Mouse (Mus musculus) hindbrain, embryonic 11.5 days (tissue): Measurements from ENCODE around the gene Gpr84. TPM values are rescaled to one million over a fixed set of nuclear protein-coding genes. Genes with fewer than 3 reads are reported as not detected.
A peak's percentile ranks its signal among the peaks of the same experiment; 100 is the strongest.

Source experiments
- ATAC-seq: fragments of 200-750 bp; cut with Nextera tagmentation; 2 replicates; pipeline ENCODE4 v1.8.0; 2017; ENCODE audit warnings: mild to moderate bottlenecking, moderate TSS enrichment, moderate library complexity; ENCODE audit not compliant: low FRiP score
- DNase-seq: peaks from one replicate; pipeline ENCODE4 v3.0.0-alpha.2; 2015; ENCODE audit warnings: low spot score
- H3K27ac ChIP-seq: fragments of 300-500 bp; sonication (generic); 2 replicates; pipeline ENCODE4 v1.5.1; 2014; ENCODE audit warnings: mild to moderate bottlenecking, low read depth, low read length
- H3K27me3 ChIP-seq: fragments of 300-500 bp; sonication (generic); 2 replicates; pipeline ENCODE4 v1.6.1; 2014; ENCODE audit warnings: mild to moderate bottlenecking, low read length, moderate library complexity, mixed read lengths; ENCODE audit not compliant: control insufficient read depth, insufficient read depth
- H3K36me3 ChIP-seq: fragments of 300-500 bp; sonication (generic); 2 replicates; pipeline ENCODE4 v1.6.1; 2014; ENCODE audit warnings: mild to moderate bottlenecking, low read length, moderate library complexity, mixed read lengths; ENCODE audit not compliant: control insufficient read depth, insufficient read depth
- H3K4me1 ChIP-seq: fragments of 300-500 bp; sonication (generic); replicated peaks from 2 replicates; pipeline ENCODE4 v1.6.1; 2014; ENCODE audit warnings: low read length, mixed read lengths; ENCODE audit not compliant: control insufficient read depth, insufficient read depth
- H3K4me2 ChIP-seq: fragments of 300-500 bp; sonication (generic); replicated peaks from 2 replicates; pipeline ENCODE4 v1.6.1; 2014; ENCODE audit warnings: mild to moderate bottlenecking, low read depth, low read length
- H3K4me3 ChIP-seq: fragments of 300-500 bp; sonication (generic); 2 replicates; pipeline ENCODE4 v1.5.1; 2014; ENCODE audit warnings: low read depth, low read length
- H3K9ac ChIP-seq: fragments of 300-500 bp; sonication (generic); 2 replicates; pipeline ENCODE4 v1.6.1; 2014; ENCODE audit warnings: low read depth, low read length
- H3K9me3 ChIP-seq: fragments of 300-500 bp; sonication (generic); 2 replicates; pipeline ENCODE4 v1.6.1; 2016; ENCODE audit warnings: low read length; ENCODE audit not compliant: control insufficient read depth
- WGBS: fragments of 180-500 bp; shearing (Covaris S2); extraction: QIAGEN DNeasy Blood & Tissue Kit; methylation state at CpG from one replicate; pipeline ENCODE4 v1.1.7; 2014; 5-methylcytosine and 5-hydroxymethylcytosine counted together
- polyA plus RNA-seq: library from polyadenylated mRNA; unstranded; fragments of >200 nt; fragmentation: Nextera tagmentation; extraction: Ambion mirVana; gene quantifications from 2 replicates; pipeline ENCODE4 v1.2.1, GENCODE M21; 2014

Gene Gpr84
- polyA plus RNA-seq, 1 experiment from 2014 or later: 0.34 TPM

DNA sequence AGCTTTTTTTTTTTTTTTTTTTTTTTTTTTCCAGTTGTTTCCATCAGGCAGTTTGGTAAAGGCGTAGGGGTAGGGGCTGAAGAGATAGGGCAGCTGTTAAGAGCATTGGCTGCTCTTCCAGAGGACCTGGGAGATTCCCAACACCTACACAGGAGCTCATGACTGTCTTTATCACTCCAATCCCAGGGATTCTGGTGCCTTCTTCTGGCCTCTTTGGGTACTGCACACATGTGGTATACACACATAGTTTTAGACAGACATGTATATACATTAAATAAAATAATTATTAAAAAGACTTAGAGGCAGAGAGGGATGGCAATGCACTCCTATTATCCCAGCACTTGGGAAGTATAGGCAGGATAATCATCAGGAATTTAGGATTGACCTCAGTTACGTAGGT lies 17.0 kb downstream of the Gpr84 start:
- 0 out of 2 replicates have a peak, but pooled peaks cover 2% of the 10 kb centered on the region for H3K36me3 ChIP-seq
- no peak for ATAC-seq
- H3K27me3 ChIP-seq: no peaks in the 10 kb centered on the region
- H3K9ac ChIP-seq: no peak overlapping the region
- peaks cover 18% of the 10 kb centered on the region for H3K4me1 ChIP-seq
- no peak overlapping the region for H3K27ac ChIP-seq
- no peak overlapping the region for H3K4me2 ChIP-seq
- H3K9me3 ChIP-seq: no peaks in the 10 kb centered on the region
- 97% methylated on average over 2 of the region's 2 CpGs for WGBS
- no peak for DNase-seq
- no peak overlapping the region for H3K4me3 ChIP-seq

DNA sequence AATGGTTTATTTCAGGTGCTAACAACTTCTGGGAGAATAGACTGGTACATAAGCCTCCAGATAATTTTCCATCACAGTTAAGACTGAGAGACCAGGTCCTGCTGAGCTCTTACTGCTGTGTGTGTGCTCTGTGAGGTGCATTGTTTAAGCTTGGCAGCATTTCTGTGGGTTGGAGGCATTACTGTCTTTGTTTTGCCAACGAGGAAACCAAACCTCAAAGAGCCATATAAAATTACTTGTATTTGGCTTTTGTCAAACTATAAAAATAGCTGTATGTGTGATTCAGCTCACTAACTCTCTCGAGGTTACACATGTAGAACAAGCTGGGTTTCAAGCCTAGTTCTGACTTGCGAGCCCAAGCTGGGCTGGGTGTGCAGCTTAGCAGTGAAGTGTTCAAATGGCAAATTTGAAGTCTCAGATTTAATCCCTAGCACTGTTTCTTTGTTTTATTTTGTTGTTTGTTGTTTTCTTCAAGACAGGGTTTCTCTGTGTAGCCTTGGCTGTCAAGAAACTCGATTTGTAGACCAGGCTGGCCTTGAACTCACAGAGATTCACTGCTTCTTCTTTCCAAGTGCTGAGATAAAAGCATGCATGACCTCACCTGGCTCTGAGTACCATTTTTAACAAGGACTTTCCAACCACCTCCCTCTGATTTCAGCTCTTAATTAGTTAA lies 17.6 kb downstream of the Gpr84 start:
- ATAC-seq (no peak), DNase-seq (no peak)
- H3K4me2 ChIP-seq: no peak overlapping the region
- WGBS: 92% methylated on average over 4 of the region's 4 CpGs
- peaks cover 14% of the 10 kb centered on the region for H3K4me1 ChIP-seq
- no peak overlapping the region for H3K27ac ChIP-seq
- H3K36me3 ChIP-seq: 0 out of 2 replicates have a peak, but pooled peaks cover 2% of the 10 kb centered on the region
- no peaks in the 10 kb centered on the region for H3K9me3 ChIP-seq
- no peak overlapping the region for H3K9ac ChIP-seq
- no peak overlapping the region for H3K4me3 ChIP-seq
- no peaks in the 10 kb centered on the region for H3K27me3 ChIP-seq

DNA sequence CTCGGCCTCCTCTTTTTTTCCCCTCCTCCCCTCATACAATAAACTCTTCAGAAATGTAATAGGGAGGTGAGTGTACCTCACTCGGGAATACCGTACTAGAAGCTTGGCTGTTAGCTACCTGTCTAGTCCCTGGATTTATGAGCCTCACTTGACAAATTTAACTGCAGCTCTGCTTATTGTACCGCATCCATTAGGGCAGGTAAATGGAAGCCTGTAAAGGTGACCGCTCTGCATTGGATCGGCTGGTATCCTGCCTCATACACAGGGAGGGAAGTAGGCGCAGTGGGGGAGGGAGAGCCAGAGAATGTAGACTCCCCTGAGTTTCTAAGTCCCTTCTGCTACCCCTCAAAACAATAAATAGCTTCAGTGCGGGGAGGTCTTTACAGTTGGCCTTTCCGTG lies 19.6 kb downstream of the Gpr84 start:
- no peak overlapping the region for H3K4me2 ChIP-seq
- 90% methylated on average over 9 of the region's 9 CpGs for WGBS
- peaks cover 4% of the 10 kb centered on the region for H3K4me1 ChIP-seq
- ATAC-seq (no peak), DNase-seq (no peak)
- H3K27ac ChIP-seq: no peak overlapping the region
- H3K27me3 ChIP-seq: no peaks in the 10 kb centered on the region
- 0 out of 2 replicates have a peak, but pooled peaks cover 2% of the 10 kb centered on the region for H3K36me3 ChIP-seq
- no peak overlapping the region for H3K9ac ChIP-seq
- H3K9me3 ChIP-seq: no peaks in the 10 kb centered on the region
- H3K4me3 ChIP-seq: no peak overlapping the region

DNA sequence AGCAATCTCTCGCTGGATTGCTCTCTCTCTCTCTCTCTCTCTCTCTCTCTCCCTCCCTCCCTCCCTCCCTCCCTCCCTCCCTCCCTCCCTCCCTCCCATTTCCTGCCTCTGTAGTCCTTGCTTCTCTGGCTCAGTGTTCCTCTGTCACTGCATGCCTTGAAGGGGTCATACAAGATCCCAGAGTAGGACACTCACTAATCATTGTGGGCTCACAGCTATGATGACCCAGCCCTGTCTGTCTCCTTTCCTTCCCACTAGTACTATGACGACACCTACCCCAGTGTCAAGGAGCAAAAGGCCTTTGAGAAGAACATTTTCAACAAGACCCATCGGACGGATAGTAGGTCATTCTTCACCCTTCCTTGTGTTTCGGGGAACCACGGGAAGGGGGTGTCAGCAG lies 20.0 kb downstream of the Gpr84 start:
- ATAC-seq (no peak), DNase-seq (no peak)
- WGBS: 81% methylated on average over 6 of the region's 6 CpGs
- Histone ChIP-seq H3K9ac (no peak overlapping the region), H3K27ac (no peak overlapping the region), H3K27me3 (no peaks in the 10 kb centered on the region), H3K4me1 (peaks cover under 1% of the 10 kb centered on the region; the same call in 1 of the 2 replicates), H3K36me3 (0 out of 2 replicates have a peak, but pooled peaks cover 2% of the 10 kb centered on the region), H3K4me3 (no peak overlapping the region), H3K4me2 (no peak overlapping the region), H3K9me3 (no peaks in the 10 kb centered on the region)

DNA sequence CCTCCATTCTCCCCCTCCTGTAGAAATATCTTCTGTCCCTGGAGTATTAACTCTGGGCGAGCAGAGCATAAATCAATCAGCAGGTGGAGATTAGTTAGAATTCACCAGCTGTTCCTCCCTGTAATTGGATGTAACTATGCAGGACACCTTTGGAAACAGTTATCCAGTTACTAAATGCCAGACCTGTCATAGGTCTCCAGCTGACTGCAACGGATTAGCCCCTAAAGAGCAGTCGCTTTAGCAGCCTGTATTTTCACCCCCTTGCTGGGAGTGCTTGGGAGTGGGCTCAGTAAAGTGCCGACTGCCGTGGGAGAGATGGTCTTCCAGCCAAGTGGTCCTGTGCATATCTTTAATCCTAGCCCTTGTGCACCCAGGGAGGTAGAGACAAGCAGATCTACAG lies 20.8 kb downstream of the Gpr84 start:
- Histone ChIP-seq H3K4me3 (no peak overlapping the region), H3K9ac (no peak overlapping the region), H3K27ac (0 out of 2 replicates have a peak overlapping the region, but pooled peaks have one; percentile 59), H3K4me1 (no peaks in the 10 kb centered on the region), H3K27me3 (no peaks in the 10 kb centered on the region), H3K4me2 (no peak overlapping the region), H3K9me3 (no peaks in the 10 kb centered on the region), H3K36me3 (0 out of 2 replicates have a peak, but pooled peaks cover 2% of the 10 kb centered on the region)
- WGBS: 42% methylated on average over 5 of the region's 5 CpGs
- DNase-seq: no peak
- peak; percentile 25; the same call in 1 of the 2 replicates for ATAC-seq

DNA sequence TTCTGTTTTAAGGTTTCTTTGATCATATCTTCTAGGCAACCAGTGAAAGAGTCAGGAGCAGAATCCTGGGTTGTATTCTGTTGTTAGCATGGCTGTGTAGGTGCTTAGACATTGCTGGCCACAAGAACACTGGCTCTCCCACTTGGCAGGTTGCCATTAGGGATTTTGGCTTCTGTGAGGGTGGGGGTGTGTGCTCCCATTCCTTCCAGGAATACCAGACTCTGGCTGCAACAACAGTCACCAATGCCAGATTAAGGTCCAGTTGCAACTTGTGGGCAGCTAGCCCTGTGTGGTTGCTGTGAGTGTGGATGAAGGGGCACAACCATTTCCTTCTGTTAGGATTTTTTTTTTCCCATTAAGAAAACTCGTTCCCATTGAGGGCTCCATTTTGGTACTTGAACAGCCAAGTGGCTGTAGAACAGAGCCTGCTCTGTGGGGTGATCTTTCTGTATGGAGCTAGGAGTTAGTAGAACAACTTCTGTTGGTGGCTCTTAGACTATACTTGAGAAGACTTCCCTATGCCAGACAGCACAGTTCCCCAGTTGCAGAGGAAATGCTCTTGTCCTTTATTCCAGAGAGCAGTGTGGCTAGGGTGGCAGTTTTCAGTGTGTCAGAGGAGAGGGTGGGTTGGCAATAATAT lies 24.5 kb downstream of the Gpr84 start:
- Histone ChIP-seq H3K4me2 (no peak overlapping the region), H3K4me3 (no peak overlapping the region), H3K9me3 (no peaks in the 10 kb centered on the region), H3K27me3 (no peaks in the 10 kb centered on the region), H3K27ac (no peak overlapping the region), H3K4me1 (no peaks in the 10 kb centered on the region), H3K36me3 (no peaks in the 10 kb centered on the region), H3K9ac (no peak overlapping the region)
- 88% methylated on average over 1 of the region's 1 CpGs for WGBS
- ATAC-seq (no peak), DNase-seq (no peak)

DNA sequence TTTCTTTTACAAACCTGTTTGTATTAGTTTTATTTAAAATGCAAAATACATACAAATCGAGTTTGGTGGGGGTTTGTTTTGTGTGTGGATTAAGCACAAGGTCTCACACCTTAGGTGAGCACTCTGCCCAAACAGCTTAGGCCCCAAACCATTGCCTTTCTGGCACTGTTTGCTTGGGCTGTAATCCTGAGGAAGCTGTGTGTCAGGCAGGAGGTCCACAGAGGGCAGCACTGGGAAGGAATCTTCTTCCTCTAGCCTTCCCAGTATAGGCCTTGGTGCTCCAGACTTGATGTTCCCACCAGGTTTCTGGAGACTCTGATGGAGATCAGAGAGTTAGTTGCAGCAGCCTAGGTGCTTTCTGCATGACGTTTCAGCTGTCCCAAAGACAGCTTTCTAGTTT lies 25.8 kb downstream of the Gpr84 start:
- no peaks in the 10 kb centered on the region for H3K9me3 ChIP-seq
- ATAC-seq (no peak), DNase-seq (no peak)
- no peaks in the 10 kb centered on the region for H3K4me1 ChIP-seq
- no peak overlapping the region for H3K4me3 ChIP-seq
- H3K27ac ChIP-seq: no peak overlapping the region
- H3K4me2 ChIP-seq: no peak overlapping the region
- no peaks in the 10 kb centered on the region for H3K27me3 ChIP-seq
- H3K9ac ChIP-seq: no peak overlapping the region
- no peaks in the 10 kb centered on the region for H3K36me3 ChIP-seq
- WGBS: 56% methylated on average over 2 of the region's 2 CpGs

GRCm38 (mm10) chr15:103284066-103284465 lies 26.3 kb downstream of the Gpr84 start:
- H3K36me3 ChIP-seq: no peaks in the 10 kb centered on the region
- H3K27me3 ChIP-seq: no peaks in the 10 kb centered on the region
- H3K9ac ChIP-seq: no peak overlapping the region
- no peak overlapping the region for H3K4me3 ChIP-seq
- peak; percentile 76 for DNase-seq
- no peak overlapping the region for H3K27ac ChIP-seq
- no peaks in the 10 kb centered on the region for H3K4me1 ChIP-seq
- H3K9me3 ChIP-seq: no peaks in the 10 kb centered on the region
- WGBS: 62% methylated on average over 3 of the region's 3 CpGs
- H3K4me2 ChIP-seq: no peak overlapping the region
- no peak for ATAC-seq
